Mouse (Mus musculus) myocyte (in vitro differentiated cells): ENCODE data around the gene C730034F03Rik. TPM values are rescaled to one million over a fixed set of nuclear protein-coding genes. Genes with fewer than 3 reads are reported as not detected.

Source experiments
- H3K27me3 ChIP-seq: one replicate; pipeline ENCODE4 v1.6.1; 2011; ENCODE audit not compliant: control insufficient read depth, insufficient read depth, insufficient read length
- H3K36me3 ChIP-seq: one replicate; pipeline ENCODE4 v1.6.1; 2011; ENCODE audit not compliant: control insufficient read depth, insufficient read depth
- H3K4me2 ChIP-seq: one replicate; pipeline ENCODE4 v1.6.1; 2011; ENCODE audit warnings: low read depth, control low read depth
- H3K4me3 ChIP-seq: one replicate; pipeline ENCODE4 v1.5.1; 2011; ENCODE audit warnings: mild to moderate bottlenecking, control low read depth, moderate library complexity
- H3K79me2 ChIP-seq: one replicate; pipeline ENCODE4 v1.6.1; 2011; ENCODE audit not compliant: control insufficient read depth, insufficient read depth
- H3ac ChIP-seq: one replicate; pipeline ENCODE4 v1.6.1; 2011; ENCODE audit not compliant: control insufficient read depth, insufficient read length
- CEBPB ChIP-seq: IDR thresholded peaks from 2 replicates; pipeline ENCODE4 v1.6.1; 2011; ENCODE audit warnings: mild to moderate bottlenecking, moderate library complexity; ENCODE audit not compliant: poor library complexity, insufficient read depth, severe bottlenecking
- E2F4 ChIP-seq: IDR thresholded peaks from one replicate; pipeline ENCODE4 v1.6.1; 2011; ENCODE audit warnings: mild to moderate bottlenecking, control low read depth, moderate library complexity; ENCODE audit not compliant: insufficient read depth
- MAX ChIP-seq: IDR thresholded peaks from one replicate; pipeline ENCODE4 v1.6.1; 2011; ENCODE audit warnings: low read depth, mild to moderate bottlenecking, control low read depth
- MYOD1 ChIP-seq, 3 experiments: IDR thresholded peaks; one replicate each; pipeline ENCODE4 v1.6.1; 2011; ENCODE audit warnings: control low read depth in 2 of 3, low read depth in 2 of 3, mild to moderate bottlenecking in 2 of 3, moderate library complexity in 1 of 3; ENCODE audit not compliant: insufficient read length in 2 of 3, control insufficient read depth in 1 of 3
- MYOG ChIP-seq, 3 experiments: IDR thresholded peaks; one replicate each; pipeline ENCODE4 v1.6.1; 2011; ENCODE audit warnings: control low read depth in 2 of 3, low read depth in 2 of 3, mild to moderate bottlenecking in 2 of 3; ENCODE audit not compliant: insufficient read length in 2 of 3, control insufficient read depth in 1 of 3, insufficient read depth in 1 of 3
- POLR2A ChIP-seq: IDR thresholded peaks from one replicate; pipeline ENCODE4 v1.6.1; 2011; ENCODE audit warnings: low read depth, mild to moderate bottlenecking, control low read depth, moderate library complexity; ENCODE audit not compliant: insufficient read length
- POLR2AphosphoS2 ChIP-seq: IDR thresholded peaks from one replicate; pipeline ENCODE4 v1.6.1; 2011; ENCODE audit warnings: low read depth, control low read depth; ENCODE audit not compliant: insufficient read length
- REST ChIP-seq: IDR thresholded peaks from one replicate; pipeline ENCODE4 v1.6.1; 2011; ENCODE audit warnings: mild to moderate bottlenecking, control low read depth, moderate library complexity; ENCODE audit not compliant: insufficient read depth, insufficient read length
- SRF ChIP-seq: IDR thresholded peaks from one replicate; pipeline ENCODE4 v1.6.1; 2011; ENCODE audit warnings: low read depth; ENCODE audit not compliant: control insufficient read depth, insufficient read length
- TCF12 ChIP-seq: IDR thresholded peaks from one replicate; pipeline ENCODE4 v1.6.1; 2011; ENCODE audit warnings: mild to moderate bottlenecking, control low read depth; ENCODE audit not compliant: poor library complexity, insufficient read depth, severe bottlenecking
- TCF3 ChIP-seq: IDR thresholded peaks from one replicate; pipeline ENCODE4 v1.6.1; 2011; ENCODE audit warnings: low read depth, control low read depth; ENCODE audit not compliant: insufficient read length
- USF1 ChIP-seq: IDR thresholded peaks from one replicate; pipeline ENCODE4 v1.6.1; 2011; ENCODE audit warnings: low read depth, mild to moderate bottlenecking, control low read depth, moderate library complexity
- polyA plus RNA-seq: library from polyadenylated mRNA; unstranded; fragments of >200 nt; fragmentation: generic; extraction: Trizol; gene quantifications from one replicate; pipeline ENCODE4 v1.2.1, GENCODE M21; 2012; ENCODE audit warnings: missing spikeins

C730034F03Rik gene
- polyA plus RNA-seq, 1 experiment, result 0.80 TPM

DNA sequence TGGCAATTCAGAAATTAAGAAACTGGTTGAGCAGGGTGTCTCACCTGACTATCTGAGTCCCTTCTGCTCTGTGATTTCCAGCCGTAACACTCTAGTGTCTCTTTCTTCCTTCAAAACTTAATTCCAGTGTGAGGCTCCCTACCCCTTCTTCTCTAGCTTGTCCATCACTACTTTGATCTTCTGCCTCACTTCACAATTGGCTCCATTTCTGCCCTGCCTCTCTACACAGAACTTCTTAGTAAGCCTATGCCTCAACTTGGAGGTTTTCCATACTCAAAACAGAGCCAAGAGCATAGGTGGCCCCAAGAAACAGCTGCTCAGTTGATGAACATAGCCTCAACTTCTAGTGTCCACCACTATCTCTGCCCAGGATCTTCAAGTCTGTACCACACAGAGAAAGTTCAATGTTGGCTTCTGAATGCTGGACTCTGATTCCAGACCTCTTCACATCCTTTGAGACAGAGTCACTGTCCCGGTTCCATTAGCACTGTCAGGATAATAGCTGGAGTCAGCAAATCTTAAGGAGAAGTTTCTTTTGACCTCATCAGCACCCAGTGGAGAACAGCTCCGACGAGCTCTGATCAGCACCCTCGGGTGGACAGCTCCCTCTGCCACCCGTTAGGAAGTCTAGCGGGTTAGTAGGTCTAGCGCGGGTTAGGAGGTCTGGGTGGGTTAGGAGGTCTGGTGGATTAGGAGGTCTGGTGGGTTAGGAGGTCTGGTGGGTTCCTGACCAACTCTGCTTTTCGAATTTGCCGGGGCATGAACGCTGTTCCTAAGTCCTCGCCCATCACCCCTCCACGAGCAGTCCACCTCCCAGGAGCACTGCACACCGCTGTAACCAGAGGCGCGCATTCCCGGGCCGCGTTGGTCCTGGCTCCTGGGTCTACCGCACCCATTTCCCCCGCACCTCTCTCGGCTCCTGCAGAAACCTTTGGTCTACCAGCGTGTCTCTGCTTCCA lies 23.8 kb downstream of the C730034F03Rik start:
- Histone ChIP-seq H3K4me3 (no peak overlapping the region), H3K4me2 (no peak overlapping the region), H3K27me3 (peaks cover 67% of the 10 kb centered on the region), H3ac (no peak overlapping the region), H3K36me3 (no peaks in the 10 kb centered on the region), H3K79me2 (no peaks in the 10 kb centered on the region)
- TF ChIP-seq CEBPB (no peak), TCF12 (no peak), REST (peak; percentile 96)

GRCm38 (mm10) chr15:89453865-89454478 lies 24.6 kb downstream of the C730034F03Rik start, which contains the start of gene Mapk8ip2:
Mapk8ip2 (plus strand) TSS chr15:89453913.
- no peak for TF ChIP-seq USF1
- no peak for TF ChIP-seq E2F4
- no peak within 1 kb of the TSS for H3K4me3 ChIP-seq
- peaks cover 69% of the 10 kb centered on the region for H3K27me3 ChIP-seq
- no peaks in the 10 kb centered on the region for H3K36me3 ChIP-seq
- no peak within 1 kb of the TSS for H3K4me2 ChIP-seq
- no peak within 1 kb of the TSS for H3ac ChIP-seq
- H3K79me2 ChIP-seq, result no peaks in the 10 kb centered on the region

DNA sequence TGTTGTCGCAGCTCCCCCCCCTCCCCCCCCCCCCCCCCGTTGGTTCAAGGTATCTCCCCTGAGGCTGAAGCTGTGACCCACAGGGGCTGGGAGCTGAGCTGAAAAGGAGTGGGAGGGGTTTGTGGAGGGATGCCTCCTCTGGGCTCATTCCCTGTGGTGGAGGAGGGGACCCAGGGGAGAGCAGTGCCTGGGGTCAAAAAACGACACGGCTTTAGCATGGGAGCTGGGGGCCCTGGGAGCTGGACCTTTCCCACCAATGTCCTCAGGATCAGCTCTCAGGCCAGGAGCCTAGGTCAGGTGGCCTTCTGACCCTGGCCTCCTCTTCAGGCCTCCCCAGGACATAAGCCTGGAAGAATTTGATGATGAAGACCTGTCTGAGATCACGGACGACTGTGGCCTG lies 25.5 kb downstream of the C730034F03Rik start:
- no peaks in the 10 kb centered on the region for H3K36me3 ChIP-seq
- no peak overlapping the region for H3ac ChIP-seq
- no peak overlapping the region for H3K4me2 ChIP-seq
- TF ChIP-seq MAX, result no peak
- TF ChIP-seq POLR2AphosphoS2, result no peak
- TF ChIP-seq CEBPB, result no peak
- TF ChIP-seq MYOD1 (IDR thresholded peaks at IDR 0.05; ENCODE audit: control insufficient read depth in 1 of 3, insufficient read length in 2 of 3, low read depth in 2 of 3), result no peak
- no peak for TF ChIP-seq TCF3
- TF ChIP-seq USF1, result no peak
- TF ChIP-seq MYOG (IDR thresholded peaks at IDR 0.05; ENCODE audit: control insufficient read depth in 1 of 3, insufficient read depth in 1 of 3, insufficient read length in 2 of 3, low read depth in 2 of 3), result no peak
- TF ChIP-seq POLR2A, result no peak
- TF ChIP-seq TCF12, result no peak
- no peak for TF ChIP-seq SRF
- TF ChIP-seq E2F4, result no peak
- TF ChIP-seq REST, result no peak
- H3K27me3 ChIP-seq, result peaks cover 69% of the 10 kb centered on the region
- no peaks in the 10 kb centered on the region for H3K79me2 ChIP-seq
- H3K4me3 ChIP-seq, result no peak overlapping the region

DNA sequence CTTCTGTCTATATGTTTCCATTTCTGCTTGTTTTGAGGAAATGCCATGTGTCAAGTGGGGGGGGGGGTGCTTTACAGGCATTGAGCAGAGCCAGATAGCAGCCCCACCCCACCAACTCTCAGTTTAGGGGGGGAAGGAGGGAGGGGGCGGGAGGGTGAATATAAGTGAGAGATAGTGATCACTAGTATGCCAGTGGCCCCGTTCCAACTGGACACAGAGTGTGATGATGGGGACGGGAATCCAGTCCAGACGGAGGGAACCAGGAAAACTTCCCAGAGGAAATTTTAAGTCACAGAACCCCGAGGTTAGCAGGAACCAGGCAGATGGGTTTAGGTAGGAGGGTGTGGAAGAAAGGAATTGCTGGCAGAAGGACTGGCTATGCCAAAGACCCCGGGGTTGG lies 26.3 kb downstream of the C730034F03Rik start:
- H3K4me2 ChIP-seq, result no peak overlapping the region

DNA sequence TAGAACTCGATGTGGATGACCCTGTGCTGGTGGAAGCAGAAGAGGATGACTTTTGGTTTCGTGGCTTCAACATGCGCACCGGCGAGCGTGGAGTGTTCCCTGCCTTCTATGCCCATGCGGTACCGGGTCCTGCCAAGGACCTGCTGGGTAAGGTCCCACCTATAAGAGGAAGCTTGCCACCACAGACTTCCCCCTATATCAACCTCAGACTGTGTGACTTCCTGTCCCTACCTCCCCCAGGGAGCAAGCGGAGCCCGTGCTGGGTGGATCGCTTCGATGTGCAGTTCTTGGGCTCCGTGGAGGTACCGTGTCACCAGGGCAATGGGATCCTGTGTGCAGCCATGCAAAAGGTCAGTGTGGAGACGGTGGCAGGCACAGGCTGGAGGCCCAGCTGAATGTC lies 29.6 kb downstream of the C730034F03Rik start:
- H3ac ChIP-seq, result no peak overlapping the region
- TF ChIP-seq SRF (no peak), MYOG (IDR thresholded peaks at IDR 0.05; ENCODE audit: control insufficient read depth in 1 of 3, insufficient read depth in 1 of 3, insufficient read length in 2 of 3, low read depth in 2 of 3) (no peak), REST (no peak), POLR2A (no peak), CEBPB (no peak), MYOD1 (IDR thresholded peaks at IDR 0.05; ENCODE audit: control insufficient read depth in 1 of 3, insufficient read length in 2 of 3, low read depth in 2 of 3) (no peak), USF1 (no peak), TCF12 (no peak), MAX (no peak), TCF3 (no peak), POLR2AphosphoS2 (no peak), E2F4 (no peak)
- no peaks in the 10 kb centered on the region for H3K36me3 ChIP-seq
- no peak overlapping the region for H3K4me2 ChIP-seq
- H3K27me3 ChIP-seq, result peaks cover 72% of the 10 kb centered on the region
- no peak overlapping the region for H3K4me3 ChIP-seq
- H3K79me2 ChIP-seq, result no peaks in the 10 kb centered on the region

More for the DNA sequence above, 26.3 kb downstream of the C730034F03Rik start:
- TF ChIP-seq SRF (no peak), POLR2A (no peak), E2F4 (no peak), MYOD1 (IDR thresholded peaks at IDR 0.05; ENCODE audit: control insufficient read depth in 1 of 3, insufficient read length in 2 of 3, low read depth in 2 of 3) (no peak), USF1 (no peak), TCF3 (no peak), POLR2AphosphoS2 (no peak), CEBPB (no peak), MAX (no peak), REST (no peak), TCF12 (no peak), MYOG (IDR thresholded peaks at IDR 0.05; ENCODE audit: control insufficient read depth in 1 of 3, insufficient read depth in 1 of 3, insufficient read length in 2 of 3, low read depth in 2 of 3) (no peak)
- H3K79me2 ChIP-seq, result no peaks in the 10 kb centered on the region
- no peak overlapping the region for H3K4me3 ChIP-seq
- peaks cover 70% of the 10 kb centered on the region for H3K27me3 ChIP-seq
- no peak overlapping the region for H3ac ChIP-seq
- H3K36me3 ChIP-seq, result no peaks in the 10 kb centered on the region
